Comparison of ENCODE assay signal across 7 mouse cellular contexts in genomic region chr7:102248691-102249404, GRCm38 (mm10). TPM values are rescaled to one million over a fixed set of nuclear protein-coding genes. Genes with fewer than 3 reads are reported as not detected.
DNase-seq lines count a peak whose midpoint lies in the region; ATAC-seq lines count a peak whose summit lies in the region.

No protein-coding gene starts in this region.

- peak overlapping the region; percentile 91 for H3K4me3 ChIP-seq in lung, embryonic 16.5 days (ENCODE audit: low read length)

- no peaks in the 10 kb centered on the region for H3K36me3 ChIP-seq in lung, embryonic 16.5 days (ENCODE audit: control insufficient read depth, insufficient read depth, low read length)

- ATAC-seq in activated CD4-positive, CD25-positive, alpha-beta regulatory T cell, adult 4 months = peak; percentile 20
- ATAC-seq in lung, embryonic 16.5 days (ENCODE audit: low read depth) = no peak

- peak overlapping the region; percentile 83 for H3K4me2 ChIP-seq in lung, embryonic 16.5 days (ENCODE audit: low read depth, low read length)

- no peaks in the 10 kb centered on the region for H3K9me3 ChIP-seq in lung, embryonic 16.5 days (ENCODE audit: control insufficient read depth, low read length)

- H3K27me3 ChIP-seq in lung, embryonic 16.5 days (ENCODE audit: control insufficient read depth, insufficient read depth, low read depth, low read length) = no peaks in the 10 kb centered on the region

- 12% methylated on average over 16 of the region's 16 CpGs for WGBS in lung, embryonic 16.5 days

- H3K9ac ChIP-seq in lung, embryonic 16.5 days (ENCODE audit: low read length) = peak overlapping the region; percentile 95

- peak; percentile 27 to 43 for DNase-seq in CD8-positive naive resting alpha-beta T cell, adult 2 months (ENCODE audit: low read depth in 2 of 2, low spot score in 2 of 2)
- peak; percentile 15 to 25 for DNase-seq in heart, postnatal 10 days
- peak; percentile 62 to 74 for DNase-seq in spleen, postnatal 4 days (ENCODE audit: low spot score in 2 of 2)
- no peak for DNase-seq in frontal cortex, adult 2 months (ENCODE audit: extremely low spot score in 1 of 2, low spot score in 1 of 2)
- no peak for DNase-seq in urinary bladder, postnatal 10 days (ENCODE audit: low spot score)

- H3K4me1 ChIP-seq in lung, embryonic 16.5 days (replicated peaks; ENCODE audit: control insufficient read depth, insufficient read depth, low read length) = peaks cover 56% of the 10 kb centered on the region

- intact Hi-C loops in heart, postnatal 10 days (cut with DNase I) = no loop called here

- peak overlapping the region; percentile 100 for H3K27ac ChIP-seq in lung, embryonic 16.5 days (ENCODE audit: low read length)

RNA-seq across cellular contexts. Expression of gene Rhog, which starts 7.0 kb away (rescaled TPM):
- polyA plus RNA-seq in activated CD4-positive, CD25-positive, alpha-beta regulatory T cell, adult 4 months (2017; shearing (Covaris generic)) = 100 to 1,000 TPM; 179 to 195 TPM
- 10 to 100 TPM; 40.8 to 42.2 TPM for total RNA-seq in heart, postnatal 10 days (2021)
- 78.1 and 82.1 TPM in 2 replicates for polyA plus RNA-seq in lung, embryonic 16.5 days (2015; fragmentation: Nextera tagmentation; extraction: Ambion mirVana)
- 35.8 and 41.8 TPM in 2 replicates for polyA plus RNA-seq in frontal cortex, adult 2 months (2012; rRNA removed)

RNA-seq across cellular contexts. Expression of gene Stim1, which starts 18.8 kb away (rescaled TPM):
- 10 to 100 TPM; 39.4 to 46.8 TPM for polyA plus RNA-seq in activated CD4-positive, CD25-positive, alpha-beta regulatory T cell, adult 4 months (2017; shearing (Covaris generic))
- total RNA-seq in heart, postnatal 10 days (2021) = 10 to 100 TPM; 23.4 to 30.7 TPM
- 20.6 and 21.3 TPM in 2 replicates for polyA plus RNA-seq in lung, embryonic 16.5 days (2015; fragmentation: Nextera tagmentation; extraction: Ambion mirVana)
- polyA plus RNA-seq in frontal cortex, adult 2 months (2012; rRNA removed) = 78.3 and 82.5 TPM in 2 replicates

RNA-seq across cellular contexts. Expression of gene Pgap2, which starts 38.8 kb away (rescaled TPM):
- 10 to 100 TPM; 47.6 to 62.3 TPM for polyA plus RNA-seq in activated CD4-positive, CD25-positive, alpha-beta regulatory T cell, adult 4 months (2017; shearing (Covaris generic))
- total RNA-seq in heart, postnatal 10 days (2021) = 10 to 100 TPM; 55.2 to 58.0 TPM
- polyA plus RNA-seq in lung, embryonic 16.5 days (2015; fragmentation: Nextera tagmentation; extraction: Ambion mirVana) = 95.1 and 103 TPM in 2 replicates
- 26.0 and 27.4 TPM in 2 replicates for polyA plus RNA-seq in frontal cortex, adult 2 months (2012; rRNA removed)

RNA-seq across cellular contexts. Expression of gene Nup98, which starts 38.9 kb away (rescaled TPM):
- polyA plus RNA-seq in activated CD4-positive, CD25-positive, alpha-beta regulatory T cell, adult 4 months (2017; shearing (Covaris generic)) = 10 to 100 TPM; 33.8 to 33.9 TPM
- 10 to 100 TPM; 39.9 to 40.5 TPM for total RNA-seq in heart, postnatal 10 days (2021)
- polyA plus RNA-seq in lung, embryonic 16.5 days (2015; fragmentation: Nextera tagmentation; extraction: Ambion mirVana) = 32.8 and 34.4 TPM in 2 replicates
- polyA plus RNA-seq in frontal cortex, adult 2 months (2012; rRNA removed) = 18.8 and 19.7 TPM in 2 replicates

Comparison
In these comparisons a context has a peak if more than half of its experiments do, and no peak if none do; other contexts are left out.
1. DNase-seq: peak in CD8-positive naive resting alpha-beta T cell, adult 2 months (2 of 2), heart, postnatal 10 days (2 of 2) and spleen, postnatal 4 days (2 of 2); none in frontal cortex, adult 2 months (0 of 2) and urinary bladder, postnatal 10 days (single experiment).